Mouse (Mus musculus): ENCODE data around the gene Tmem56.

Tmem56 gene

GRCm38 (mm10) chr3:121282998-121283397 is at the start of gene Tmem56:
Gene Tmem56, minus strand, starts transcription at chr3:121283098.
- DNase-seq (ENCODE audit: low spot score in 2 of 2), result no peak

- peak in 1 of 2 experiments; percentile 35 for DNase-seq (ENCODE audit: low spot score in 2 of 2)
Measured at GRCm38 (mm10) chr3:121330244-121330646, 47.3 kb upstream of the Tmem56 start.

DNA sequence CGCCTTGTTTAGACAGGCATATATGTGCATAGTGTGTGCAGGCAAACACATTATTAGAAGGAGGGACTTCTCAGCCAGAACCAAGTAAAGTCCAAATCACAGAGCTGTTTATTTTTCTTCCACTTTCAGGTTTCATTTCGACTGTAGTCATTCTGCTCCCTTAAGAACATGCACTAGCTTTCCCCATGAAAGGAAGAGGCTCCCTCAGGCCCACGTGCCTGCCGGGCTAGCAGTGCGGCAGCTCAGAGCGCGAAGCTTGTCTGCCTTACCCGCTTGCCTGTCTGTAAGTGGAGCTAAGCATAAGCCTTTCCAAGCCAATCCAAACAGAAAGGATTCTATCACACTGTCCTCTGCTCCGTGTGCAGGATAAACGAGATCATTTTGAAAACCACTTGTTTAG is 46.7 kb upstream of the Tmem56 start:
- peak in 1 of 2 experiments; percentile 31 for DNase-seq (ENCODE audit: low spot score in 2 of 2)

- no peak for DNase-seq (ENCODE audit: low spot score in 2 of 2)
Measured at GRCm38 (mm10) chr3:121327406-121327805, 44.5 kb upstream of the Tmem56 start.

- DNase-seq (ENCODE audit: low spot score in 2 of 2), result no peak
Measured at GRCm38 (mm10) chr3:121323371-121323770, 40.5 kb upstream of the Tmem56 start.

- DNase-seq (ENCODE audit: low spot score in 2 of 2), result no peak
Measured at GRCm38 (mm10) chr3:121320896-121321295, 38.0 kb upstream of the Tmem56 start.

GRCm38 (mm10) chr3:121319906-121320305 is 37.0 kb upstream of the Tmem56 start:
- DNase-seq (ENCODE audit: low spot score in 2 of 2), result no peak

GRCm38 (mm10) chr3:121315498-121315897 is 32.6 kb upstream of the Tmem56 start:
- DNase-seq (ENCODE audit: low spot score in 2 of 2), result no peak

DNA sequence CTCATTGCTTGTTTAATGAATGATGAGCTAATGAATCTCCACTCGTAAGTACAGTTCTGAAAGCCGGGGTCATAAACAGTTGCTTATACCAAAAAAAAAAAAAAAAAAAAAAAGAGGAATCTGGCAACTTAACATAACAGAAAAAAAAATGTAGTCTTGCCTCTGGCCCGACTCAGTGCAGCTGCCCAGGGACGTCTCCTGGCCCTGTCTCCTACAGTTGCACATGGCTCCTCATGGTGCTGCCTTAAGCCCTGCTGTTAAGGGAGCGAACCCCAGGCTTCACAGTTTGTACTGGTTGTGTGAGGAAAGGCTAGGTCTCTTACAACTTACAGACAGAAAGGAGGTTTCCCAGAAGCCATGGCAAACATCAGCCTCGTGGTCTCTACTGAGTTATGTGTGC is 31.3 kb upstream of the Tmem56 start:
- no peak for DNase-seq (ENCODE audit: low spot score in 2 of 2)

DNA sequence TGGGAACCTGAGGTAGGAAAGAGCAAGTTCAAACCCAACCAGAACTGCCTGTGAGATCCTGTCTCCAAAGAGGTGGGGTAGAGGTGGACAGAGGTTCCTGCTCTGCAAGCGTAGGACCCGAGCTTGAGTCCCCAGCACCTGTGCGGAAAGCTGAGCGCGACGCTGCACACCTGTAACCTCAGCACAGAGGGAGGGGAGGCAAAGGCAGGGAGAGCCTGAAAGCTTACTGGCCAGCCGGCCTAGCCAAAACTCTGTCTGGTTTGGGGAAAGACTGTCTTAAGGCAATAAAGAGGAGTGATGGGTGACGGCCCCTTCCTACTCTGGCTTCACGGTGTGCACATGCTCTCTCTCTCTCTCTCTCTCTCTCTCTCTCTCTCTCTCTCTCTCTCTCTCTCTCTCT is 30.1 kb upstream of the Tmem56 start:
- DNase-seq (ENCODE audit: low spot score in 2 of 2), result no peak

DNA sequence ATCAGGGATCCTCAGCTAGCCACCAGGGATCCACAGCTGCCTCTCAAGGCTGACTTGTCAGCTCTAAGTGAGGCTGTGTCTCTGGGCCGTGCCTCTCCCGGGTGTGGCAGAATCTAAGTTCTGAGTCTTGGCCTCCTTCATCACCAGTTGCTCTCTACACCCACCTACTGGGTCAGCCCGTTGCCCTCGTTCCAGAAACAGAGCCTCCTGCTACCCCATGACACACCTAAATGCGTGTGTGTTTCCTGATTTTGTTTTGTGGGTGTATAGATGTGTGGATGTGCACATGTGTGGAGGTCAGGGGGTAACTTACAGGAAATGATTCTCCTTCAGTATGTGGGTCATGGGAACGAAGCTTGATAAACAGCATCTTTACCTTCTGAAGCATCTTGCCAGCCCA is 29.5 kb upstream of the Tmem56 start:
- no peak for DNase-seq (ENCODE audit: low spot score in 2 of 2)

DNA sequence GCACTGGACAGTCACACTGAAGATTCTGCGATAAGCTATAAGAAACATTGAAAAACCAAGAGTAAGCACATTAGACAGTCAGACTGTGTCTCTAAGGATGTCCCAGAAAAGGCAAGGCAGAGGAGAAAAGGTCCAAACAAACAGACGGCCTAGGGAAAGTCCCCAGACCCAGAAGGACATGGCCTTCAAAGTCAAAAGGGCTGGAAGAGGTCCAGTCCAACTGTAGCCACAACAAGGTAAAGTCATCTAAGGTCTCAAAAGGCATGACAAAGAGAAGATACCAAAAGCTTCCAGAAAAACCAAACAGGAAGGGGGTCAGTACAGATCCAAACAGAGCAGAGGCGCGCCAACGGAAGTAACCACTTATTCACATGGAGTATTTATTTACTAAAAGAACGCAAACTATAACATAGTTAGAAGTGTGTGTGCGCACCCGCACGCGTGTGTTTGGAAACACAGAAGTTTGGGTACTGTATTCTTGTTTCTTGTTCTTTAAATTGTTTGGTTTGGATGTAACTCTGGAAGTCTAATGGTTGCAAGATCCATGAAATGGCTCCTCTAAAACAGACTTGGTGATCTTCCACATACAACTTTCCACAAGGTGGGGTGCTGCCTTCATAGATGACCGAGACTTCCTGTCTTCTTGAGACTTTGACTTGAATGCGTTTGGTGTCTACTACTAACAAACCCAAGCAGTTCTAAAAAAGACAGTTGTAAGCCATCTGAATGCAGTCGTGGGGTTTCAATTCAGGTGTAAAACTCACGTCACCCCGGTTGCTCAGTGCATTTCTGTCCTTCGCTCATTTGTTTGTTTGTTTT is 27.2 kb upstream of the Tmem56 start:
- DNase-seq (ENCODE audit: low spot score in 2 of 2), result no peak

GRCm38 (mm10) chr3:121309429-121309828 is 26.5 kb upstream of the Tmem56 start:
- no peak for DNase-seq (ENCODE audit: low spot score in 2 of 2)

GRCm38 (mm10) chr3:121308935-121309334 is 26.0 kb upstream of the Tmem56 start:
- DNase-seq (ENCODE audit: low spot score in 2 of 2), result no peak

DNA sequence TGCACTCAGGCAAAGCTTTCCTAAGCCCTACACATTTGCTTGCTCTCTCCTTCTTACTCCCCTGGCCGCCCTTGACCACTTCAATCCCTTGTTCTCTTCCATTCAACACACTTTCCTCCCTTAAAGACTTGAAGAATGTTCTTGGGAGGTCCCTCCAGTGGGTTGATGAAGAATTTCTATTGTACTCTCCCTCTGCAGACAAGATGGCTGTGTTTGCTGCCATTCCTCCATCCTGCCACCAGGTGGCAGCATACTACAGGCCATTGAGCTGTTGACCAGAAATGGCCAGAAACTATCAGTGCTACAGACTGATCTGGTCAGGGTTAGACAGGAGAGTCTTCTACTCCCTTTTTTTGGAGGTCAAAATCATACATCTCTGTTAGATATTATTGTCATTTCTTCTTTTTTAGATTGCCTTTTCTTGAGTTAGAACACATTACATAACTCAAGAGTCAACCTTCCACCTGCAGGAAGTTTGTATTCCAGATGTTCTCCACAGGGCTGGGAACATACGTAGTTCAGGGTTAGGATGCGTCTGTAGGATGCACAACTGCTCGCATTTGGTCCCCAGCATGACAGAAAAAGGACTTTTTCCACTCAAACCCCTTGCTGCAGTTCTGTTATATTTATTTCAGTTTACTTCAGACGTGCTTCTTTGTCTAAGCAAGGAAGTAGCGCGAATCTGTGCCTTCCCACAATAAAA is 24.8 kb upstream of the Tmem56 start:
- peak; percentile 58 to 77 for DNase-seq (ENCODE audit: low spot score in 2 of 2)

GRCm38 (mm10) chr3:121306641-121307040 is 23.7 kb upstream of the Tmem56 start:
- peak in 1 of 2 experiments; percentile 55 for DNase-seq (ENCODE audit: low spot score in 2 of 2)

DNA sequence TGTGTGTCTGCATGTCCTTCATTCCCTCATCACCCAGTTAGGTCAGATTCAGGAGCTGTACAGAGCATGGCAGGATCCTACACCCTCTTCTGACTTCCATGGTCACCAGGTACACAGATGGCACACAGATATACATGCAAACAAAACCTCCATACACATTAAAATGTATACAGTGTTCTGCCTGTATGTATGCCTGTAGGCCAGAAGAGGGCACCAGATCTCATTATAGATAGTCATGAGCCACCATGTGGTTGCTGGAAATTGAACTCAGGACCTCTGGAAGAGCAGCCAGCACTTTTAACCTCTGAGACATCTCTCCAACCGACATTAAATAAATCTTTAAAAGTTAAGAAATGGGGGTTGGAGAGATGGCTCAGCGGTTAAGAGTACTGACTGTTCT is 11.3 kb upstream of the Tmem56 start:
- DNase-seq (ENCODE audit: low spot score in 2 of 2), result no peak

- DNase-seq (ENCODE audit: low spot score in 2 of 2), result peak; percentile 93 to 96
Measured at GRCm38 (mm10) chr3:121291560-121292258, 8.8 kb upstream of the Tmem56 start, which contains the start of gene Alg14. Gene Alg14, plus strand, starts transcription at chr3:121291773.

DNA sequence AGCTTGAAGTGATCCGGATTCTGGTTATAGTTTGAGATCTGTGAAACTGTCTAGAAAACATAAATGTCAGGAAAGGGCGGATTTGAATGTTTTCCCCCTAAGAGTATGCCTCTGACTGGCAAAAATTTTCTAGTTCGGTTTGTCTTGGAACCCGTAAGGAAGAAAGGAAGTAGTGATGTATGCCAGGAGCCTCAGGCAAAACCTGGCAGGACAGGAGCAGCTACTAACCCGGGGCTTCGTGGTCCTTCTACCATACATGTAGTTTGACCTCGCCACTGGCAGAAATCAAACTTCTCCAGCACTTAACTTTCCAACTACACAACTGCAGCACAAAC is 8.3 kb upstream of the Tmem56 start:
- DNase-seq (ENCODE audit: low spot score in 2 of 2), result no peak

DNA sequence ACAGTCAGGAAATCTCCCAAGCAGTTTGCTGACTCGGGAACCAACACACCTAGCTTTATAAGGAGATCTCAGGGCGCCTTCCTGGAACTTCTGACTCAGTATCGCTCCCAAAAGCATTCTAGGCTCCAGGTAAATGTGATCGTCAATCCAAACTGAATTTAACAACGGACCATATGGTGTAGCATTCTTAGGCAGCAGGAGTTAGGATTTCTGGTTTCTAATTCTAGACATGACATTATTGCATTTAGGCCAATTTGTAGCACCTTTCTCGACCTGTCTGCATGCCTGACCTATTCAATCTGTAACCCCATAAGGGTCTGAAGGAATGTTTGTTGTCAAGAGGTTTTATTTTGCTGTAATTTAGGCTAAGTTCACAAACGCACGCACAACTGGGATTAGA is 7.8 kb upstream of the Tmem56 start:
- DNase-seq (ENCODE audit: low spot score in 2 of 2), result no peak

DNA sequence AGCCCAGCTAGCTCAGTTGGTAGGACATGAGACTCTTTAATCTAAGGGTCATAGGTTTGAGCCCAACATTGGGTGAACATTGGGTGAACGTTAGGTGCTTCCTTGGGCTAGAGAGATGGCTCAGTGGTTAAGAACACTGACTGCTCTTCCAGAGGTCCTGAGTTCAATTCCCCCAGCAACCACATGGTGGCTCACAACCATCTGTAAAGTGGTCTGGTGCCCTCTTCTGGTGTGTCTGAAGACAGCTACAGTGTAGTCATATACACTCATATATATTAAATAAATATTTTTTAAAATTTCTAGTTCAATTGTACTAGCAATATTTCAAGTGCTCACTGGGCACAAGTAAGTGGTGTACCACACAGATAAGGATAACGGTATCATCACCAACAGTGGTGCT is 4.3 kb upstream of the Tmem56 start:
- no peak for DNase-seq (ENCODE audit: low spot score in 2 of 2)

- no peak for DNase-seq (ENCODE audit: low spot score in 2 of 2)
Measured at GRCm38 (mm10) chr3:121285219-121285618, 2.3 kb upstream of the Tmem56 start.

DNA sequence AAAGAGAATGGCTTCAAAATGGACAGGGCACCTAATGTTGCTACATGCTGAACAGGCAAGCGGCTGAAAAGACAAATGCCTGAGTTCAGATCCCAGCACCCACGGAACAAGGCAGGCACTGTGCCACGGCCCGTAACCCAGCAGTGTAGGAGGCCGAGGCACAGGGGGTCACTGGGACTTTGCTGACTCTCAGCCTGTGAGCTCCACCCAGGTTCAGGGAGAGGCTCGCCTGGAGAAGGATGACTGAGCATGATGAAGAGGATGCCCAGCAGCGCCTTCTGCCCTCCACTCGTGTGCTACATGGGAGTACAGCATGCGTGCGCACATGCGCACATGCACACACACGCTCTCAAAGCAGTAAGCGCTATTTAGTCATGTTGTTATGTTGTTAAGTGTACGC is 3.2 kb downstream of the Tmem56 start:
- no peak for DNase-seq (ENCODE audit: low spot score in 2 of 2)

All from spleen, postnatal 10 days (tissue).